Mouse (Mus musculus) myocyte (in vitro differentiated cells): Measurements from ENCODE around the gene Plxnd1. TPM values are rescaled to one million over a fixed set of nuclear protein-coding genes. Genes with fewer than 3 reads are reported as not detected.

Experiments used
- H3K27me3 ChIP-seq: one replicate; pipeline ENCODE4 v1.6.1; 2011; ENCODE audit not compliant: control insufficient read depth, insufficient read depth, insufficient read length
- H3K36me3 ChIP-seq: one replicate; pipeline ENCODE4 v1.6.1; 2011; ENCODE audit not compliant: control insufficient read depth, insufficient read depth
- H3K4me2 ChIP-seq: one replicate; pipeline ENCODE4 v1.6.1; 2011; ENCODE audit warnings: low read depth, control low read depth
- H3K4me3 ChIP-seq: one replicate; pipeline ENCODE4 v1.5.1; 2011; ENCODE audit warnings: mild to moderate bottlenecking, control low read depth, moderate library complexity
- H3K79me2 ChIP-seq: one replicate; pipeline ENCODE4 v1.6.1; 2011; ENCODE audit not compliant: control insufficient read depth, insufficient read depth
- H3ac ChIP-seq: one replicate; pipeline ENCODE4 v1.6.1; 2011; ENCODE audit not compliant: control insufficient read depth, insufficient read length
- CEBPB ChIP-seq: IDR thresholded peaks from 2 replicates; pipeline ENCODE4 v1.6.1; 2011; ENCODE audit warnings: mild to moderate bottlenecking, moderate library complexity; ENCODE audit not compliant: poor library complexity, insufficient read depth, severe bottlenecking
- E2F4 ChIP-seq: IDR thresholded peaks from one replicate; pipeline ENCODE4 v1.6.1; 2011; ENCODE audit warnings: mild to moderate bottlenecking, control low read depth, moderate library complexity; ENCODE audit not compliant: insufficient read depth
- MAX ChIP-seq: IDR thresholded peaks from one replicate; pipeline ENCODE4 v1.6.1; 2011; ENCODE audit warnings: low read depth, mild to moderate bottlenecking, control low read depth
- MYOD1 ChIP-seq, 3 experiments: IDR thresholded peaks; one replicate each; pipeline ENCODE4 v1.6.1; 2011; ENCODE audit warnings: control low read depth in 2 of 3, low read depth in 2 of 3, mild to moderate bottlenecking in 2 of 3, moderate library complexity in 1 of 3; ENCODE audit not compliant: insufficient read length in 2 of 3, control insufficient read depth in 1 of 3
- MYOG ChIP-seq, 3 experiments: IDR thresholded peaks; one replicate each; pipeline ENCODE4 v1.6.1; 2011; ENCODE audit warnings: control low read depth in 2 of 3, low read depth in 2 of 3, mild to moderate bottlenecking in 2 of 3; ENCODE audit not compliant: insufficient read length in 2 of 3, control insufficient read depth in 1 of 3, insufficient read depth in 1 of 3
- POLR2A ChIP-seq: IDR thresholded peaks from one replicate; pipeline ENCODE4 v1.6.1; 2011; ENCODE audit warnings: low read depth, mild to moderate bottlenecking, control low read depth, moderate library complexity; ENCODE audit not compliant: insufficient read length
- POLR2AphosphoS2 ChIP-seq: IDR thresholded peaks from one replicate; pipeline ENCODE4 v1.6.1; 2011; ENCODE audit warnings: low read depth, control low read depth; ENCODE audit not compliant: insufficient read length
- REST ChIP-seq: IDR thresholded peaks from one replicate; pipeline ENCODE4 v1.6.1; 2011; ENCODE audit warnings: mild to moderate bottlenecking, control low read depth, moderate library complexity; ENCODE audit not compliant: insufficient read depth, insufficient read length
- SRF ChIP-seq: IDR thresholded peaks from one replicate; pipeline ENCODE4 v1.6.1; 2011; ENCODE audit warnings: low read depth; ENCODE audit not compliant: control insufficient read depth, insufficient read length
- TCF12 ChIP-seq: IDR thresholded peaks from one replicate; pipeline ENCODE4 v1.6.1; 2011; ENCODE audit warnings: mild to moderate bottlenecking, control low read depth; ENCODE audit not compliant: poor library complexity, insufficient read depth, severe bottlenecking
- TCF3 ChIP-seq: IDR thresholded peaks from one replicate; pipeline ENCODE4 v1.6.1; 2011; ENCODE audit warnings: low read depth, control low read depth; ENCODE audit not compliant: insufficient read length
- USF1 ChIP-seq: IDR thresholded peaks from one replicate; pipeline ENCODE4 v1.6.1; 2011; ENCODE audit warnings: low read depth, mild to moderate bottlenecking, control low read depth, moderate library complexity
- polyA plus RNA-seq: library from polyadenylated mRNA; unstranded; fragments of >200 nt; fragmentation: generic; extraction: Trizol; gene quantifications from one replicate; pipeline ENCODE4 v1.2.1, GENCODE M21; 2012; ENCODE audit warnings: missing spikeins

Plxnd1 gene
- polyA plus RNA-seq, 1 experiment = 39.4 TPM

- TF ChIP-seq MAX (no peak), MYOG (IDR thresholded peaks at IDR 0.05; ENCODE audit: control insufficient read depth in 1 of 3, insufficient read depth in 1 of 3, insufficient read length in 2 of 3, low read depth in 2 of 3) (no peak), MYOD1 (IDR thresholded peaks at IDR 0.05; ENCODE audit: control insufficient read depth in 1 of 3, insufficient read length in 2 of 3, low read depth in 2 of 3) (no peak), TCF3 (no peak), POLR2A (no peak), REST (no peak), TCF12 (no peak), CEBPB (no peak), SRF (no peak), E2F4 (no peak)
- Histone ChIP-seq H3ac (no peak overlapping the region), H3K4me3 (no peak overlapping the region), H3K79me2 (no peaks in the 10 kb centered on the region), H3K27me3 (no peaks in the 10 kb centered on the region), H3K36me3 (no peaks in the 10 kb centered on the region), H3K4me2 (no peak overlapping the region)
Observed at GRCm38 (mm10) chr6:116002311-116003104, 7.7 kb upstream of the Plxnd1 start.

- Histone ChIP-seq H3K4me3 (no peak overlapping the region), H3ac (no peak overlapping the region), H3K4me2 (no peak overlapping the region), H3K79me2 (no peaks in the 10 kb centered on the region), H3K36me3 (no peaks in the 10 kb centered on the region), H3K27me3 (no peaks in the 10 kb centered on the region)
- no peak for TF ChIP-seq REST
- TF ChIP-seq SRF = no peak
- no peak for TF ChIP-seq POLR2AphosphoS2
- no peak for TF ChIP-seq POLR2A
- TF ChIP-seq TCF3 = no peak
- no peak for TF ChIP-seq MAX
- TF ChIP-seq TCF12 = no peak
- no peak for TF ChIP-seq USF1
- TF ChIP-seq CEBPB = no peak
- no peak for TF ChIP-seq E2F4
Observed at GRCm38 (mm10) chr6:116000851-116001250, 6.0 kb upstream of the Plxnd1 start.

- no peak overlapping the region for H3ac ChIP-seq
- no peaks in the 10 kb centered on the region for H3K27me3 ChIP-seq
- no peak for TF ChIP-seq MAX
- TF ChIP-seq POLR2AphosphoS2 = no peak
- no peak for TF ChIP-seq MYOD1 (IDR thresholded peaks at IDR 0.05; ENCODE audit: control insufficient read depth in 1 of 3, insufficient read length in 2 of 3, low read depth in 2 of 3)
- TF ChIP-seq TCF3 = no peak
- TF ChIP-seq REST = no peak
- no peak for TF ChIP-seq POLR2A
- TF ChIP-seq USF1 = no peak
- H3K79me2 ChIP-seq = peaks cover under 1% of the 10 kb centered on the region
- H3K4me3 ChIP-seq = no peak overlapping the region
- H3K4me2 ChIP-seq = no peak overlapping the region
- H3K36me3 ChIP-seq = no peaks in the 10 kb centered on the region
Observed at GRCm38 (mm10) chr6:115999227-115999626, 4.4 kb upstream of the Plxnd1 start.

GRCm38 (mm10) chr6:115998758-115999157, 4.0 kb upstream of the Plxnd1 start:
- no peak overlapping the region for H3K4me2 ChIP-seq

GRCm38 (mm10) chr6:115997726-115998311, 3.0 kb upstream of the Plxnd1 start:
- no peaks in the 10 kb centered on the region for H3K36me3 ChIP-seq
- H3K27me3 ChIP-seq = no peaks in the 10 kb centered on the region
- TF ChIP-seq POLR2A (no peak), USF1 (no peak), TCF12 (no peak), MYOD1 (IDR thresholded peaks at IDR 0.05; ENCODE audit: control insufficient read depth in 1 of 3, insufficient read length in 2 of 3, low read depth in 2 of 3) (no peak), SRF (no peak), MYOG (IDR thresholded peaks at IDR 0.05; ENCODE audit: control insufficient read depth in 1 of 3, insufficient read depth in 1 of 3, insufficient read length in 2 of 3, low read depth in 2 of 3) (no peak), REST (no peak), CEBPB (no peak)
- no peak overlapping the region for H3K4me2 ChIP-seq
- no peak overlapping the region for H3K4me3 ChIP-seq
- H3K79me2 ChIP-seq = peaks cover 13% of the 10 kb centered on the region
- no peak overlapping the region for H3ac ChIP-seq

More at GRCm38 (mm10) chr6:115998758-115999157, 4.0 kb upstream of the Plxnd1 start:
- no peak overlapping the region for H3ac ChIP-seq
- TF ChIP-seq TCF12 (no peak), POLR2A (no peak), MYOD1 (IDR thresholded peaks at IDR 0.05; ENCODE audit: control insufficient read depth in 1 of 3, insufficient read length in 2 of 3, low read depth in 2 of 3) (no peak)
- no peaks in the 10 kb centered on the region for H3K36me3 ChIP-seq
- H3K4me3 ChIP-seq = no peak overlapping the region
- no peaks in the 10 kb centered on the region for H3K27me3 ChIP-seq
- H3K79me2 ChIP-seq = peaks cover 5% of the 10 kb centered on the region
